Mouse (Mus musculus): ENCODE results near the gene Prkch. TPM values are rescaled to one million over a fixed set of nuclear protein-coding genes. Genes with fewer than 3 reads are reported as not detected.
A peak's percentile ranks its signal among the peaks of the same experiment; 100 is the strongest.

Gene Prkch
- total RNA-seq, 2 experiments from 2014 or later, result 2.4 to 2.5 TPM

- ATAC-seq (replicated peaks; ENCODE audit: low FRiP score, poor library complexity, severe bottlenecking), result 0 out of 2 replicates have a peak, but pooled peaks have one; percentile 49
Measured at GRCm38 (mm10) chr12:73779332-73780231, 195.0 kb downstream of the Prkch start.

GRCm38 (mm10) chr12:73781425-73782032 is 196.9 kb downstream of the Prkch start:
- no peak for ATAC-seq (replicated peaks; ENCODE audit: low FRiP score, poor library complexity, severe bottlenecking)

GRCm38 (mm10) chr12:73786909-73787308 is 202.3 kb downstream of the Prkch start:
- no peak for ATAC-seq (replicated peaks; ENCODE audit: low FRiP score, poor library complexity, severe bottlenecking)

GRCm38 (mm10) chr12:73788850-73789249 is 204.3 kb downstream of the Prkch start:
- no peak for ATAC-seq (replicated peaks; ENCODE audit: low FRiP score, poor library complexity, severe bottlenecking)

- ATAC-seq (replicated peaks; ENCODE audit: low FRiP score, poor library complexity, severe bottlenecking), result no peak
Measured at GRCm38 (mm10) chr12:73790571-73791108, 206.0 kb downstream of the Prkch start.

GRCm38 (mm10) chr12:73793216-73793615 is 208.6 kb downstream of the Prkch start:
- ATAC-seq (replicated peaks; ENCODE audit: low FRiP score, poor library complexity, severe bottlenecking), result no peak

GRCm38 (mm10) chr12:73793744-73794143 is 209.1 kb downstream of the Prkch start:
- no peak for ATAC-seq (replicated peaks; ENCODE audit: low FRiP score, poor library complexity, severe bottlenecking)

- ATAC-seq (replicated peaks; ENCODE audit: low FRiP score, poor library complexity, severe bottlenecking), result no peak
Measured at GRCm38 (mm10) chr12:73794151-73794883, 209.7 kb downstream of the Prkch start.

GRCm38 (mm10) chr12:73799671-73800070 is 215.1 kb downstream of the Prkch start:
- ATAC-seq (replicated peaks; ENCODE audit: low FRiP score, poor library complexity, severe bottlenecking), result no peak

GRCm38 (mm10) chr12:73800886-73801285 is 216.3 kb downstream of the Prkch start:
- ATAC-seq (replicated peaks; ENCODE audit: low FRiP score, poor library complexity, severe bottlenecking), result no peak

- ATAC-seq (replicated peaks; ENCODE audit: low FRiP score, poor library complexity, severe bottlenecking), result no peak
Measured at GRCm38 (mm10) chr12:73801845-73802244, 217.2 kb downstream of the Prkch start.

- ATAC-seq (replicated peaks; ENCODE audit: low FRiP score, poor library complexity, severe bottlenecking), result no peak
Measured at GRCm38 (mm10) chr12:73802379-73803057, 217.9 kb downstream of the Prkch start.

- no peak for ATAC-seq (replicated peaks; ENCODE audit: low FRiP score, poor library complexity, severe bottlenecking)
Measured at GRCm38 (mm10) chr12:73803946-73804345, 219.3 kb downstream of the Prkch start.

- no peak for ATAC-seq (replicated peaks; ENCODE audit: low FRiP score, poor library complexity, severe bottlenecking)
Measured at GRCm38 (mm10) chr12:73805541-73805940, 220.9 kb downstream of the Prkch start.

GRCm38 (mm10) chr12:73806003-73806402 is 221.4 kb downstream of the Prkch start:
- ATAC-seq (replicated peaks; ENCODE audit: low FRiP score, poor library complexity, severe bottlenecking), result no peak

- no peak for ATAC-seq (replicated peaks; ENCODE audit: low FRiP score, poor library complexity, severe bottlenecking)
Measured at GRCm38 (mm10) chr12:73807228-73807627, 222.6 kb downstream of the Prkch start.

- ATAC-seq (replicated peaks; ENCODE audit: low FRiP score, poor library complexity, severe bottlenecking), result no peak
Measured at GRCm38 (mm10) chr12:73810041-73810795, 225.6 kb downstream of the Prkch start.

GRCm38 (mm10) chr12:73810903-73811302 is 226.3 kb downstream of the Prkch start:
- ATAC-seq (replicated peaks; ENCODE audit: low FRiP score, poor library complexity, severe bottlenecking), result no peak

GRCm38 (mm10) chr12:73812198-73812597 is 227.6 kb downstream of the Prkch start:
- ATAC-seq (replicated peaks; ENCODE audit: low FRiP score, poor library complexity, severe bottlenecking), result no peak
